Mouse (Mus musculus) lung, adult 2 months (tissue): ENCODE results near the gene Clec12b.

Experiments
- CTCF ChIP-seq: fragments of 200-500 bp; IDR thresholded peaks from 2 replicates; pipeline ENCODE4 v1.5.1; 2011; ENCODE audit warnings: mild to moderate bottlenecking, low read length, control low read depth; ENCODE audit not compliant: insufficient read depth
- POLR2A ChIP-seq: fragments of 200-500 bp; IDR thresholded peaks from 2 replicates; pipeline ENCODE4 v1.6.1; 2011; ENCODE audit warnings: low read depth, mild to moderate bottlenecking, control low read depth, low read length, borderline replicate concordance; ENCODE audit errors: extremely low read depth

GRCm38 (mm10) chr6:129393732-129394131 lies 8.1 kb upstream of the Clec12b start:
- TF ChIP-seq CTCF (no peak), POLR2A (no peak)
